Mouse (Mus musculus) liver, embryonic 14.5 days (tissue): ENCODE measurements around the gene Sardh. TPM values are rescaled to one million over a fixed set of nuclear protein-coding genes. Genes with fewer than 3 reads are reported as not detected.

Experiments used
- ATAC-seq: fragments of 200-750 bp; cut with Nextera tagmentation; 2 replicates; pipeline ENCODE4 v1.8.0; 2017; ENCODE audit warnings: moderate number of reproducible peaks, mild to moderate bottlenecking, moderate library complexity; ENCODE audit not compliant: insufficient read depth
- DNase-seq, 3 experiments: peaks; one replicate each; pipeline ENCODE4 v3.0.0-alpha.2; 2012 to 2013; ENCODE audit warnings: low read depth in 3 of 3, low spot score in 3 of 3
- H3K27ac ChIP-seq: fragments of 300-500 bp; sonication (generic); 2 replicates; pipeline ENCODE4 v1.5.1; 2014; ENCODE audit warnings: moderate library complexity, mild to moderate bottlenecking, control low read depth, inconsistent platforms
- H3K27me3 ChIP-seq: fragments of 300-500 bp; sonication (generic); 2 replicates; pipeline ENCODE4 v1.6.1; 2014; ENCODE audit warnings: mild to moderate bottlenecking, low read length, moderate library complexity; ENCODE audit not compliant: control insufficient read depth, insufficient read depth
- H3K36me3 ChIP-seq: fragments of 300-500 bp; sonication (generic); replicated peaks from 2 replicates; pipeline ENCODE4 v1.6.1; 2014; ENCODE audit warnings: low read depth; ENCODE audit not compliant: control insufficient read depth, insufficient read depth
- H3K4me1 ChIP-seq, 2 experiments: fragments of 200-500 bp in 1 of 2; fragments of 300-500 bp in 1 of 2; sonication (generic) in 1 of 2; replicated peaks; 2 replicates each; pipeline ENCODE4 v1.6.1; 2012 to 2014; ENCODE audit warnings: antibody characterized with exemption in 1 of 2, inconsistent platforms in 1 of 2, low read length in 1 of 2; ENCODE audit not compliant: control insufficient read depth in 2 of 2, insufficient read depth in 2 of 2
- H3K4me2 ChIP-seq: fragments of 300-500 bp; sonication (generic); 2 replicates; pipeline ENCODE4 v1.6.1; 2014; ENCODE audit warnings: low read depth, mild to moderate bottlenecking, control low read depth, moderate library complexity
- H3K4me3 ChIP-seq, 2 experiments: fragments of 200-500 bp in 1 of 2; fragments of 300-500 bp in 1 of 2; sonication (generic) in 1 of 2; 2 replicates each; pipeline ENCODE4 v1.5.1; 2012 to 2014; ENCODE audit warnings: low read depth in 2 of 2, low read length in 2 of 2, mild to moderate bottlenecking in 2 of 2, control low read depth in 1 of 2, inconsistent platforms in 1 of 2, moderate library complexity in 1 of 2; ENCODE audit not compliant: insufficient read depth in 1 of 2
- H3K9ac ChIP-seq: fragments of 300-500 bp; sonication (generic); replicated peaks from 2 replicates; pipeline ENCODE4 v1.6.1; 2014; ENCODE audit warnings: mild to moderate bottlenecking, control low read depth, moderate library complexity
- H3K9me3 ChIP-seq: fragments of 300-500 bp; sonication (generic); 2 replicates; pipeline ENCODE4 v1.6.1; 2016; ENCODE audit warnings: low read length, mixed read lengths; ENCODE audit not compliant: control insufficient read depth
- CTCF ChIP-seq: IDR thresholded peaks from 2 replicates; pipeline ENCODE4 v1.5.1; 2016; ENCODE audit warnings: antibody characterized with exemption, low read depth, control low read depth
- EP300 ChIP-seq: IDR thresholded peaks from 2 replicates; pipeline ENCODE4 v1.6.1; 2016; ENCODE audit warnings: antibody characterized with exemption, low read depth
- WGBS: fragments of 180-500 bp; shearing (Covaris S2); extraction: QIAGEN DNeasy Blood & Tissue Kit; methylation state at CpG from one replicate; pipeline ENCODE4 v1.1.7; 2014; ENCODE audit not compliant: insufficient replicate concordance; 5-methylcytosine and 5-hydroxymethylcytosine counted together
- polyA plus RNA-seq, 2 experiments: library from polyadenylated mRNA; depleted of rRNA in 1 of 2; stranded (reverse) in 1 of 2; unstranded in 1 of 2; fragments of >200 nt; fragmentation: Nextera tagmentation in 1 of 2; extraction: Ambion mirVana in 1 of 2; gene quantifications; 2 replicates each; pipeline versions ENCODE4 v1.2.1 to v1.2.3; 2012 to 2014

The Sardh gene
- polyA plus RNA-seq, 2 experiments, result 21.9 to 25.9 TPM

- Histone ChIP-seq H3K9me3 (no peaks in the 10 kb centered on the region), H3K27me3 (no peaks in the 10 kb centered on the region), H3K36me3 (no peaks in the 10 kb centered on the region), H3K27ac (no peak overlapping the region), H3K4me3 (no peak overlapping the region), H3K4me2 (no peak overlapping the region), H3K4me1 (no peaks in the 10 kb centered on the region), H3K9ac (no peak overlapping the region)
- no peak for DNase-seq
- TF ChIP-seq CTCF (no peak), EP300 (no peak)
- no peak for ATAC-seq
- WGBS, result 67% methylated on average over 8 of the region's 8 CpGs
These were observed 69.0 kb downstream of the Sardh start for GRCm38 (mm10) chr2:27179101-27179500.

- TF ChIP-seq CTCF (no peak), EP300 (no peak)
- no peaks in the 10 kb centered on the region for H3K36me3 ChIP-seq
- no peak overlapping the region for H3K4me3 ChIP-seq
- no peak for ATAC-seq
- WGBS, result 65% methylated on average over 10 of the region's 10 CpGs
- no peaks in the 10 kb centered on the region for H3K9me3 ChIP-seq
- H3K4me2 ChIP-seq, result no peak overlapping the region
- H3K27ac ChIP-seq, result no peak overlapping the region
- no peak for DNase-seq
- no peaks in the 10 kb centered on the region for H3K27me3 ChIP-seq
- no peaks in the 10 kb centered on the region for H3K4me1 ChIP-seq
- no peak overlapping the region for H3K9ac ChIP-seq
These were observed 72.4 kb downstream of the Sardh start for GRCm38 (mm10) chr2:27175696-27176267.

- H3K9me3 ChIP-seq, result no peaks in the 10 kb centered on the region
- H3K27ac ChIP-seq, result no peak overlapping the region
- TF ChIP-seq EP300, result no peak
- no peak for TF ChIP-seq CTCF
- DNase-seq, result no peak
- no peaks in the 10 kb centered on the region for H3K4me1 ChIP-seq
- no peak overlapping the region for H3K4me3 ChIP-seq
- no peaks in the 10 kb centered on the region for H3K36me3 ChIP-seq
- WGBS, result 31% methylated on average over 2 of the region's 2 CpGs
- no peak overlapping the region for H3K9ac ChIP-seq
- no peak overlapping the region for H3K4me2 ChIP-seq
- H3K27me3 ChIP-seq, result no peaks in the 10 kb centered on the region
- no peak for ATAC-seq
These were observed 73.9 kb downstream of the Sardh start for GRCm38 (mm10) chr2:27174242-27174641.

GRCm38 (mm10) chr2:27166999-27167398 is 81.1 kb downstream of the Sardh start:
- 16% methylated on average over 2 of the region's 2 CpGs for WGBS
- TF ChIP-seq CTCF, result no peak
- no peak for TF ChIP-seq EP300
- no peaks in the 10 kb centered on the region for H3K27me3 ChIP-seq

GRCm38 (mm10) chr2:27166074-27166473 is 82.1 kb downstream of the Sardh start:
- 39% methylated on average over 2 of the region's 2 CpGs for WGBS
- H3K27me3 ChIP-seq, result no peaks in the 10 kb centered on the region
- no peaks in the 10 kb centered on the region for H3K36me3 ChIP-seq
- no peak overlapping the region for H3K4me2 ChIP-seq
- H3K27ac ChIP-seq, result no peak overlapping the region
- H3K4me3 ChIP-seq, result no peak overlapping the region
- no peak for ATAC-seq
- TF ChIP-seq CTCF (no peak), EP300 (no peak)
- H3K9ac ChIP-seq, result no peak overlapping the region
- no peak for DNase-seq
- no peaks in the 10 kb centered on the region for H3K4me1 ChIP-seq
- H3K9me3 ChIP-seq, result no peaks in the 10 kb centered on the region

More at GRCm38 (mm10) chr2:27166999-27167398, 81.1 kb downstream of the Sardh start:
- H3K36me3 ChIP-seq, result no peaks in the 10 kb centered on the region
- no peak overlapping the region for H3K9ac ChIP-seq
- H3K4me3 ChIP-seq, result no peak overlapping the region
- no peak overlapping the region for H3K27ac ChIP-seq
- ATAC-seq (no peak), DNase-seq (no peak)
- no peak overlapping the region for H3K4me2 ChIP-seq
- H3K9me3 ChIP-seq, result no peaks in the 10 kb centered on the region
- H3K4me1 ChIP-seq, result no peaks in the 10 kb centered on the region
